Mouse (Mus musculus): ENCODE results near the gene Tfdp1. TPM values are rescaled to one million over a fixed set of nuclear protein-coding genes. Genes with fewer than 3 reads are reported as not detected.

Tfdp1 gene
- polyA plus RNA-seq, 1 experiment from 2014 or later, result 153 TPM

DNA sequence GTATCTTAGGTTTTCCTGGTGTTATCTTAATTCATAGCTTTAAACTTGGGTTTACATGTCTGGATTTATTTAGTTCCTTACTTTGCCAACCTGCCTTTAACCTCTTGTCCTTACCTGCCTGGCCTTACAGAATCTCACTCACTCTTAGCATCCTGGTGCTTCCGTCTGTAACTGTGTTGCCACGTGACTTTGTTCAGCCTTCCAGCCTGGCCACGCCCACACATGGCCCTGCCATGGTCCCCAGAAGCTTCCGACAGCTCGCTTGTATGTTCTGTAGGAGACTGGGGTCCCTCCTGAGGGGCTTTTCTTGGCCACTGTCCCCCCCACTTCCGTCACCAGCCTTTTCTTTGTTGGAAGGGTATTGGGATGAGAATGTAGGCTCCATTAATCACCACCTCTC is 17.7 kb downstream of the Tfdp1 start:
- no peaks in the 10 kb centered on the region for H3K27me3 ChIP-seq (ENCODE audit: control insufficient read depth, insufficient read depth, low read length)

DNA sequence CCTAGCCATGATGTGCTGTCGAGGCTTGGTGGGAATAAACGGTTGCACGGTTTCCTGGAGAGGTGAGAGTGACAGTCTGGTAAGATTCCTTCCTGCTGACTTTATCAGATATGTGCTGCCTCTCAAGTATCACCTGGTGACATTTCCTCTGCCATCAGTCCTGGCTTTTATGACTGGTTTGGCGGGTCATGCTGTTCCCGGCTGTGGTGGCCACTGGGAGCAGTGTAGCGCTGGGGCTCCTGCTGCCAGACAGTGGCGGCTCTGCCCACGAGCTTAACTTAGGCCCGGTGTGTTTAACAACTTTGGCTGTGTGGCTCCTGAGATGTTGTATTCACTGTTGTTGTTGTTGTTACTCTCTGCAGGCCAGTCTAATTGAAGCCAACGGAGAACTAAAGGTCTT is 18.1 kb downstream of the Tfdp1 start:
- ATAC-seq (ENCODE audit: insufficient number of reproducible peaks, insufficient read depth, low FRiP score, low read depth), result no peak
- Histone ChIP-seq H3K27ac (ENCODE audit: low read length) (no peak overlapping the region), H3K36me3 (ENCODE audit: control insufficient read depth, insufficient read depth, low read length) (peaks cover 88% of the 10 kb centered on the region), H3K4me3 (ENCODE audit: low read depth, low read length) (no peak overlapping the region), H3K9ac (replicated peaks; ENCODE audit: low read depth, low read length) (no peak overlapping the region), H3K4me2 (replicated peaks; ENCODE audit: low read depth, low read length) (no peak overlapping the region), H3K4me1 (ENCODE audit: control insufficient read depth, insufficient read depth, low read length) (no peaks in the 10 kb centered on the region), H3K27me3 (ENCODE audit: control insufficient read depth, insufficient read depth, low read length) (no peaks in the 10 kb centered on the region), H3K9me3 (ENCODE audit: control insufficient read depth, low read depth, low read length) (no peaks in the 10 kb centered on the region)
- 77% methylated on average over 10 of the region's 10 CpGs for WGBS

More for the DNA sequence above, 17.7 kb downstream of the Tfdp1 start:
- ATAC-seq (ENCODE audit: insufficient number of reproducible peaks, insufficient read depth, low FRiP score, low read depth), result no peak
- H3K9ac ChIP-seq (replicated peaks; ENCODE audit: low read depth, low read length), result no peak overlapping the region
- no peak overlapping the region for H3K4me2 ChIP-seq (replicated peaks; ENCODE audit: low read depth, low read length)
- WGBS, result 78% methylated on average over 6 of the region's 6 CpGs
- H3K4me1 ChIP-seq (ENCODE audit: control insufficient read depth, insufficient read depth, low read length), result no peaks in the 10 kb centered on the region
- no peak overlapping the region for H3K4me3 ChIP-seq (ENCODE audit: low read depth, low read length)
- no peak overlapping the region for H3K27ac ChIP-seq (ENCODE audit: low read length)
- H3K36me3 ChIP-seq (ENCODE audit: control insufficient read depth, insufficient read depth, low read length), result peaks cover 88% of the 10 kb centered on the region
- no peaks in the 10 kb centered on the region for H3K9me3 ChIP-seq (ENCODE audit: control insufficient read depth, low read depth, low read length)

DNA sequence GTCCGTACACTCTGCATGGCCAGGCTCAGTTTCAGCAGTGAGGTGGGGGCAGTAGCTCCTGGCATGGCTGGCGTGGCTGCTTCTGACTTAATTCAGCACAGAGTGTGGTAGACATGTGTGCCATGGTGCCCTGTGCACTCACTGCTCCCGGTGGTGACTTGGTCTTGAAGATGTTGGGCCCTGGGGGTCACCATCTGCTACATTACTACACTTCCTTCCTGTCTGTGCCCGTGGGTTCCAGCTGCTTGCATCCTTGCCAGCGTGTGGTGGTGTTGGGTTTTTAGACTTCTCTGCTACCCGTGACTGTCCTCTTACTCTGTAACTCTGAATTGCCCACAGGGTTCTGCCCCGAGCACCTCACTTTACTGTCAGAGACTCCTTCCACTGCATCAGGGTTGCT is 21.7 kb downstream of the Tfdp1 start:
- 88% methylated on average over 7 of the region's 7 CpGs for WGBS
- H3K4me3 ChIP-seq (ENCODE audit: low read depth, low read length), result no peak overlapping the region
- H3K4me1 ChIP-seq (ENCODE audit: control insufficient read depth, insufficient read depth, low read length), result no peaks in the 10 kb centered on the region
- H3K9ac ChIP-seq (replicated peaks; ENCODE audit: low read depth, low read length), result no peak overlapping the region
- ATAC-seq (ENCODE audit: insufficient number of reproducible peaks, insufficient read depth, low FRiP score, low read depth), result no peak
- H3K9me3 ChIP-seq (ENCODE audit: control insufficient read depth, low read depth, low read length), result no peaks in the 10 kb centered on the region
- H3K27me3 ChIP-seq (ENCODE audit: control insufficient read depth, insufficient read depth, low read length), result no peaks in the 10 kb centered on the region
- H3K4me2 ChIP-seq (replicated peaks; ENCODE audit: low read depth, low read length), result no peak overlapping the region
- H3K27ac ChIP-seq (ENCODE audit: low read length), result no peak overlapping the region
- H3K36me3 ChIP-seq (ENCODE audit: control insufficient read depth, insufficient read depth, low read length), result peaks cover 89% of the 10 kb centered on the region

DNA sequence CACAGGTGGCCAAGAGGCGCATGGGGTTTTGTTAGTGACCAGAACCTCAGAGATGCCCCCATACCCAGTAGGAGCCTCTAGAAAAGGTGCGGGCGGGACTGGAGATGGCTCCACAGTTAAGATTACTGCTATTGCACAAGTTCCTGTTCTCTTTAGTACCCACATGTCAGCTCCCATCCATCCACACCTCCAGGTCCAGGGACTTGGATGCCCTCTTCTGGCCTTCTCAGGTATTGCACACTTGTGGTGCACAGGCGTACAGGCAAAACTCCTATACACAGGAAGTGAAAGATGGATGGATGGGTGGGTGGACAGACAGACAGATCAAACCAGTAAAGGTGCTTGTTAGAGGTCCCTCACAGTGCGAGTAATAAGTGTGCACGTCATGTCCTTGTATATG is 23.3 kb downstream of the Tfdp1 start:
- Histone ChIP-seq H3K36me3 (ENCODE audit: control insufficient read depth, insufficient read depth, low read length) (peaks cover 90% of the 10 kb centered on the region), H3K4me3 (ENCODE audit: low read depth, low read length) (no peak overlapping the region), H3K4me2 (replicated peaks; ENCODE audit: low read depth, low read length) (no peak overlapping the region), H3K27me3 (ENCODE audit: control insufficient read depth, insufficient read depth, low read length) (no peaks in the 10 kb centered on the region), H3K4me1 (ENCODE audit: control insufficient read depth, insufficient read depth, low read length) (no peaks in the 10 kb centered on the region), H3K27ac (ENCODE audit: low read length) (no peak overlapping the region), H3K9ac (replicated peaks; ENCODE audit: low read depth, low read length) (no peak overlapping the region), H3K9me3 (ENCODE audit: control insufficient read depth, low read depth, low read length) (no peaks in the 10 kb centered on the region)
- no peak for ATAC-seq (ENCODE audit: insufficient number of reproducible peaks, insufficient read depth, low FRiP score, low read depth)
- 92% methylated on average over 6 of the region's 6 CpGs for WGBS

DNA sequence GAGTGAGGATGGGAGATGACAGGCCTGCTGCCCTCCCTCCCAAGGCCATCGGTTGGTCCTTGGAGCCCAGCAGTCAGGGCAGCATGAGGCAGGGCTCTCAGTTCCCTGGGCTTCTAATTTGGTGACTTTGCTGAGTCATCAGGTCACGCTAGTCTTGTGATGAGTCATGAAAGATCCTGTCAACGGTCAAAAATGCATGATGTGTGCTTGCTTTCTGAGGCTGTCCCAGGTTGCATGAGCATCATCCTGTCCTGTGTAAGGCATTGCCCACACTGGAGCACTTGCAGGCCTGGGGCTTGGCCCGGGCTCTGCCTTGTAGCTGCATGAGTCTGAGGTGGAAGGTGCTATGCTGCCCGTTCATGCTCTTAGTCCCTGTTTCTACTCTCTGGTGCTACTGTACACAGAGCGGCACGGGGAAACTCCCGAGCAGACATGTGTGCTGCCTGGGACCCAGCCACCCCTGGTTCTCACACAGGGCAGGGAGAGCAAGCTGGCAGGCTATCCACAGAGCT is 34.7 kb downstream of the Tfdp1 start:
- 89% methylated on average over 8 of the region's 8 CpGs for WGBS
- H3K4me3 ChIP-seq (ENCODE audit: low read depth, low read length), result no peak overlapping the region
- H3K9ac ChIP-seq (replicated peaks; ENCODE audit: low read depth, low read length), result no peak overlapping the region
- no peaks in the 10 kb centered on the region for H3K4me1 ChIP-seq (ENCODE audit: control insufficient read depth, insufficient read depth, low read length)
- no peaks in the 10 kb centered on the region for H3K9me3 ChIP-seq (ENCODE audit: control insufficient read depth, low read depth, low read length)
- H3K27me3 ChIP-seq (ENCODE audit: control insufficient read depth, insufficient read depth, low read length), result no peaks in the 10 kb centered on the region
- H3K4me2 ChIP-seq (replicated peaks; ENCODE audit: low read depth, low read length), result no peak overlapping the region
- H3K36me3 ChIP-seq (ENCODE audit: control insufficient read depth, insufficient read depth, low read length), result peaks cover 81% of the 10 kb centered on the region
- no peak for ATAC-seq (ENCODE audit: insufficient number of reproducible peaks, insufficient read depth, low FRiP score, low read depth)
- no peak overlapping the region for H3K27ac ChIP-seq (ENCODE audit: low read length)

DNA sequence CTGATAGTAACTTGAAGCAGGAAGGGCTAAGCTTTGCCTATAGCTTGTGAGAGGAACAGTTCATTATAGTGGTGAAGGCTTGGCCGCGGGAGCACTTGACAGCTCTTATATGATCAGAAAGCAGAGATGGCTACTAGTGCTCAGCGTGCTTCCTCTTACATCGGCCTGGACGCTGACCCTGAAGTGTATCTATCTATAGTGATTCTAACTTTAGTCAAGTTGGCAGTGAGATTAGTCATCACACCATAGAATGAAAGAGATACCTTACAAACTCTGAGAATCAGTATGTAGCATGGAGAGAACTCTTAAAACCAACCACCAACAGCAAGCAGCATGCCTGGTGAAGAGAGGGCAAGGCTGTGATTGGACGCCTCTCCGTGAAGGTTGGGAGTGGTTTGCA is 43.1 kb downstream of the Tfdp1 start:
- Histone ChIP-seq H3K27me3 (ENCODE audit: control insufficient read depth, insufficient read depth, low read length) (no peaks in the 10 kb centered on the region), H3K4me3 (ENCODE audit: low read depth, low read length) (no peak overlapping the region), H3K36me3 (ENCODE audit: control insufficient read depth, insufficient read depth, low read length) (peaks cover 19% of the 10 kb centered on the region), H3K4me1 (ENCODE audit: control insufficient read depth, insufficient read depth, low read length) (no peaks in the 10 kb centered on the region), H3K4me2 (replicated peaks; ENCODE audit: low read depth, low read length) (no peak overlapping the region), H3K9me3 (ENCODE audit: control insufficient read depth, low read depth, low read length) (no peaks in the 10 kb centered on the region), H3K27ac (ENCODE audit: low read length) (no peak overlapping the region), H3K9ac (replicated peaks; ENCODE audit: low read depth, low read length) (no peak overlapping the region)
- ATAC-seq (ENCODE audit: insufficient number of reproducible peaks, insufficient read depth, low FRiP score, low read depth), result no peak
- 87% methylated on average over 7 of the region's 7 CpGs for WGBS

DNA sequence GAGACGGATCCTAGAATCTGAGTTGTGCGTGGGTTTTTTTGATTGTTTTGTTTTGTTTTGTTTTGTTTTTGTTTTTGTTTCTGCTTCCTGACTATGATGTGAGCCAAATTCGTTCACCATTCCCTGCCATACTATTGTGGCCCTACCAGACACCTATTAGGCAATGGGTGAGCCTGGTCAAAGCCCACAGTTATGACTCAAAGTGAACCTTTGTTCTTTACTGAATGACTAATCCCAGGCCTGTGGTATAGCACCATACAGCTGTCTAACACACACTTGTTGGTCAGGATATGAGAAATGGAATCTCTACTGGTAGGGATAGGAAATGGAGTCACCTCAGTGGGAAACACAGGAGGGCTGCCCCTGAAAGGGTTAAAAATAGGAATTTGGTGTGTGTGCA is 44.0 kb downstream of the Tfdp1 start:
- WGBS, result 87% methylated on average over 3 of the region's 3 CpGs
- no peaks in the 10 kb centered on the region for H3K9me3 ChIP-seq (ENCODE audit: control insufficient read depth, low read depth, low read length)
- H3K4me2 ChIP-seq (replicated peaks; ENCODE audit: low read depth, low read length), result no peak overlapping the region
- peaks cover 16% of the 10 kb centered on the region for H3K36me3 ChIP-seq (ENCODE audit: control insufficient read depth, insufficient read depth, low read length)
- H3K4me1 ChIP-seq (ENCODE audit: control insufficient read depth, insufficient read depth, low read length), result no peaks in the 10 kb centered on the region
- H3K27me3 ChIP-seq (ENCODE audit: control insufficient read depth, insufficient read depth, low read length), result no peaks in the 10 kb centered on the region
- H3K9ac ChIP-seq (replicated peaks; ENCODE audit: low read depth, low read length), result no peak overlapping the region
- no peak overlapping the region for H3K4me3 ChIP-seq (ENCODE audit: low read depth, low read length)
- ATAC-seq (ENCODE audit: insufficient number of reproducible peaks, insufficient read depth, low FRiP score, low read depth), result no peak
- H3K27ac ChIP-seq (ENCODE audit: low read length), result no peak overlapping the region

DNA sequence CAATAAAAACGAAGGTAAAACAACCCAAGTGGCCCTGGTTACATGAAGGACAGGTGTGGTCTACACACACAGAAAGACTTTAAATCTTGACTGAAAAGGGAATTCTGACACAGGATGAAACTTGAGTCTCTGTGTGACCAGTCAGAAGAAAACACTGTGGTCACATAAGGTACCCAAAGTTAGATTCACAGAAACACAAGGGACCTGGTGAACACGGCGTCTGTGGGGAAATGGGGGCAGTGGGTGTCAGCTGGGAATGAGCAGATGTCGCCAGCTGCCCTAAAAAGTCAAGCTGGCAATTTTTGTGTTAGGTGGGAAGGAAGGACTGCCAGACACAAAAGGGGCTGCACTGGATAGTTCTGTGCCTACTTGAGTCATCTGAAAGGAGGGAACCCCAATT is 44.4 kb downstream of the Tfdp1 start:
- H3K4me3 ChIP-seq (ENCODE audit: low read depth, low read length), result no peak overlapping the region
- WGBS, result 92% methylated on average over 4 of the region's 4 CpGs
- ATAC-seq (ENCODE audit: insufficient number of reproducible peaks, insufficient read depth, low FRiP score, low read depth), result no peak

DNA sequence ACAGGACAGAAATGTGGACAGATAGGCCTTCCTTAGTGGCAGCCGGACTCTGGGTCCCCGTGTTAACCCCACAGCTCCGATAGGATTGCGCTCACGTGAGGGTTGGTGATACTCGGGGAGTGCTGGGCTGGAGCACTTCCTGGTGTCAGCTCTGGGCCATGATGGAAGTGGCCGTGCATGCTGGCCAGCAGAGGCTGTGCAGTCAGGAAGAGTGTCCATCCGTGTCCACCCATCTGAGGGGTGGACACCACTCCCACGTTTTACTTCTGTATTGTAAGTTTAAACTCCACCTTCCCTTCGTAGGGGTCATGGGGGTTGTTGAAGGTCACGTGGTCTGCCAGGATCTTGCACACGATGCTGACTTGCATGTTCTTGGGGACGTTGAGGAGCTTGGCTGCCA is 47.8 kb downstream of the Tfdp1 start:
- Histone ChIP-seq H3K4me3 (ENCODE audit: low read depth, low read length) (no peak overlapping the region), H3K9ac (replicated peaks; ENCODE audit: low read depth, low read length) (no peak overlapping the region), H3K4me2 (replicated peaks; ENCODE audit: low read depth, low read length) (no peak overlapping the region), H3K4me1 (ENCODE audit: control insufficient read depth, insufficient read depth, low read length) (no peaks in the 10 kb centered on the region), H3K9me3 (ENCODE audit: control insufficient read depth, low read depth, low read length) (no peaks in the 10 kb centered on the region), H3K27ac (ENCODE audit: low read length) (no peak overlapping the region), H3K36me3 (ENCODE audit: control insufficient read depth, insufficient read depth, low read length) (no peaks in the 10 kb centered on the region), H3K27me3 (ENCODE audit: control insufficient read depth, insufficient read depth, low read length) (no peaks in the 10 kb centered on the region)
- WGBS, result 72% methylated on average over 13 of the region's 13 CpGs
- no peak for ATAC-seq (ENCODE audit: insufficient number of reproducible peaks, insufficient read depth, low FRiP score, low read depth)

More for the DNA sequence above, 44.4 kb downstream of the Tfdp1 start:
- Histone ChIP-seq H3K36me3 (ENCODE audit: control insufficient read depth, insufficient read depth, low read length) (peaks cover 16% of the 10 kb centered on the region), H3K27me3 (ENCODE audit: control insufficient read depth, insufficient read depth, low read length) (no peaks in the 10 kb centered on the region), H3K4me2 (replicated peaks; ENCODE audit: low read depth, low read length) (no peak overlapping the region), H3K4me1 (ENCODE audit: control insufficient read depth, insufficient read depth, low read length) (no peaks in the 10 kb centered on the region), H3K9ac (replicated peaks; ENCODE audit: low read depth, low read length) (no peak overlapping the region), H3K9me3 (ENCODE audit: control insufficient read depth, low read depth, low read length) (no peaks in the 10 kb centered on the region), H3K27ac (ENCODE audit: low read length) (no peak overlapping the region)

Data from stomach, embryonic 14.5 days (tissue).